Mouse (Mus musculus): ENCODE results near the gene Rasal1.

DNA sequence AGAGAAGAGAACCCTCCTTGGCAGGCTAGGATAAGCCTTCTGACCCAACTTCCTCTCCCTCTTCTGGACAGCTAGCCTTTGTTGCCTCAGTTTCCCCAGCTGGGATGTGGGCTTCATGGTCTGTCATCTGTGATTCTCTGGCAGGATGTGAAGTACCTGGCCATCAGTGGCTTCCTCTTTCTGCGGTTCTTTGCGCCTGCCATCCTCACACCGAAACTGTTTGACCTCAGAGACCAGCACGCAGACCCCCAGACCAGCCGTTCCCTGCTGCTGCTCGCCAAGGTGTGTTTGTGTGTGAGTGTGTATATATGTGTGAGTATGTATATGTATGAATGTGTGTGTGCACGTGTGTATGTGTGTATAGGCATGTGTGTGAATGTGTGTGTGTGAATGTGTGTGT is 21.5 kb downstream of the Rasal1 start:
- TF ChIP-seq POLR2A (IDR thresholded peaks at IDR 0.05; ENCODE audit: insufficient read depth, low read depth, low read length) (no peak), CTCF (IDR thresholded peaks at IDR 0.05; ENCODE audit: insufficient read depth, low read depth, low read length) (no peak)

Measured in olfactory bulb, adult 2 months (tissue).